Mouse (Mus musculus): ENCODE measurements around the gene Fam178b.

Gene Fam178b

DNA sequence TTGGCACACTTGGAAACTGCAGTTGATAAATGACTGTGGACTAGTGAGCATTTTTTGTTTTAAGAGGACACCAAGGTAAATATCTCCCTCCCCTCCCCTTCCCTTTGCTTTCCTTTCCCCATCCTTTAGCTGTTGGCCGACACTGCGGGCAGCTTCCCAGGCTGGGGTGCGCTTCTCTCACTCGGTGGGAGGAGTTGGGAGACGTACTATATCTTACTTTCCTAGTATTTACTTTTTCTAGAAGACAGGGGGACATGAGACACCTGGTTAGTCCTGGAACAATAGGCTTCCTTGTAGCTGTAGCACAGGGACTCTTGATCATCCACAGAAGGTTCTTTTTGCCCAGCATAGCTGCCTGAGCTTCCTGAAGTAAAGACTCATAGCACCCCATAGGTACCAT lies 158.9 kb downstream of the Fam178b start:
- DNase-seq (ENCODE audit: low spot score in 2 of 2): no peak

DNA sequence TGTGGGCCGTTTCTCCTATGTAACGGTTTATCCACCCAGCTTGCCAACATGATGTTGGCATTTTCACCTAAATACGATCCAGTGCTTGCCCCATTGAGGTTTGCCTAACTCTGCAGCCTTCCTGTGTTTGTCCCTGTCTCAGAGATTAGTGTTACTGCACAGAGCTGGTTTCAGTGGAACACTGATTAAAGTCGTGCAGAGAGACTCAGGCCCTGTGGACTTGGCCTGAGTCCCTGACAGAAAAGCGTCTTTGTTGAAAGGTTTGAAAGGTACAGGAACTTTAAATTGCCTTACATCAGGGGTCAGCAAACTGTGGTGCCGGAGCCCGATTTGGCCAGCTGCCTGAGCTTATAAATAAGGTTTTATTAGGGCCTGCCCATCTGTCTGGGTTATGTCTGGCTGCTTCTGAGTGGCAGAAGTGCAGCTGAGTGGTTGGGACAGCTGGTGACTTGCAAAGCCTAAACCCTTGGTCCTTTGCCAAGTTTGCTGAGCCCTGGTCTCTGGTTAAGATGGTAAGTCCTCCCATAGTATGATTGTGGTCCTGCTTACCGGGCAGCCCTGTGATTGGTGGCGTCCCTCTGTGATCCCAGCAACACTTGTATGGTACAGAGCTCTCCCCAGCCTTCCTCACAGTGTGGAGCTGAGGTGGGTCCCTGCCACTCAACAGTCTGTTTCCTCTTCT lies 159.5 kb downstream of the Fam178b start:
- no peak for DNase-seq (ENCODE audit: low spot score in 2 of 2)

DNA sequence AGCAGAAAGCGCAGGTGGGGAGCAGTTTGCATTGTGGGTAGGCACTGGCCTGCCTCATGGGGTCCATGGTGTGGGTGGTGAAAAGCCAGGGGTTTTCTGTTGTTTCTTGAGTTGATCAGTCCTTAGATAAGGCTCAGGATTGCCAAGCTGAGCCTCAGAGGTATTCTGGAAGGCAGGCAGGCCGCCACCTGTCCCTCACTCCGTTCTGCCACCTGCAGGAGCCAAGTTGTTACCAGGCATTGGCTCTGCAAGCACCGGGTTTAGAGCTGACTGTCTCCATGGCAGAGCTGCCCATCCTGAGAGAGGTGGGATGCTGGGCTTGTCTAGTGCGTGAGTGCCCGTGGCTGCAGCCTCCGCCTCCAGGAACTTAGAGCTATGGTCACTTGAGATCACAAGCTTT lies 160.8 kb downstream of the Fam178b start:
- no peak for DNase-seq (ENCODE audit: low spot score in 2 of 2)

DNA sequence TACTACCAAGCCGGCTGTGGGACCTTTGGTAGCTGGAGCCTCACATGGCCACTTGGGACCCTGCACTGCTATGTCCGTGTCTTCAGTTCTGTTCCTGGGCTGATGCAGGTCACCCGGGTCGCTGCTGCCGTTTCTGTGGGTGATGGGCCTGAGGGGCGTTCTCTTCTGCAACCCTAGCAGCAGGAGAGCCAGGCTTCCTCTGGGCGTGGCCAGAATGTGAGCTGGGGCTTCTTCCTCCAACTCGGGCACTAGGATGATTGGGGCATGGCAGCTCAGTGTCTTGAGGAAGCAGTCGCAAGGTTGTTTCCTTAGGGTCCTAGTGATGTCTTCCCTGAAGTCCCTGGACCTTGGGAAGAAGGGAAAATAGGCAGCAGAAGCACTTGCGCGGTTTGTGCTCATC lies 163.4 kb downstream of the Fam178b start:
- DNase-seq (ENCODE audit: low spot score in 2 of 2): no peak

DNA sequence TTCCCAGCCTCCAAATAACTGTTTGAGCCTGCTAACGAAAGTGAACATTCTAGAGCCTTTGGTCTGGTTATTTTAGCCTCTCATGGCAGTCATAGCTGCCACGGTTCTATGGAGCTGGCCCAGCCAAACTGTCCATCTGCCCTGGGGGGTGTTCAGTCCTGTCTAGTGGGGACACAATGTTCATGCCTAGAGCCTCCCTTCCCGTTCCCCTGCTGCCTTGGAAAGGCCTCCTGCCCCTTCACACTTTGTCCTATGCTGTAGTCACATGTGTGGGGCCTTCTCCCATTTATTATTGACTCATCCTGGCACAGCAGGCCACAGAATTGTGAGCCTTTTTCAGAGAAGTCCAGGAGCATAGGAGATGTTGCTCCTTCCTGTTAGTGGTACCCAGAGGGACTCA lies 164.7 kb downstream of the Fam178b start:
- no peak for DNase-seq (ENCODE audit: low spot score in 2 of 2)

DNA sequence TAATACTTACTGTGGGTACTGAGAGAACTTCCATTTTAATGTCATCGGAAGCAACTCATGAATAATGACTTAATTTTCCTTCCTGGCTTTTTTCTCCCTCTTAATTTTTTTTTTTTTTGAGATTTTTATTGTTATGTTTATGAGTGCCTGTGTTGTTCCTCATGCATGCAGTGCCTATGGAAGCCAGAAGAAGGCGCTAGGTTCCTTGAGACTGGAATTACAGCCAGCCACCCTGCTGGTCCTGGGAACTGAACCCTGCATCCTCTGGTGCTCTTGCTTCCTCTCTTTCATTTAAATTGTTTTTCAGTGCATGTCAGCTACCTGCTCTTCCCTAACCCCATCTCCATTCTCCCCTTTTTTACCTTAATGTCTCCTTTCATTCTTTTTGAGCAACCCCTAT lies 169.3 kb downstream of the Fam178b start:
- no peak for DNase-seq (ENCODE audit: low spot score in 2 of 2)

DNA sequence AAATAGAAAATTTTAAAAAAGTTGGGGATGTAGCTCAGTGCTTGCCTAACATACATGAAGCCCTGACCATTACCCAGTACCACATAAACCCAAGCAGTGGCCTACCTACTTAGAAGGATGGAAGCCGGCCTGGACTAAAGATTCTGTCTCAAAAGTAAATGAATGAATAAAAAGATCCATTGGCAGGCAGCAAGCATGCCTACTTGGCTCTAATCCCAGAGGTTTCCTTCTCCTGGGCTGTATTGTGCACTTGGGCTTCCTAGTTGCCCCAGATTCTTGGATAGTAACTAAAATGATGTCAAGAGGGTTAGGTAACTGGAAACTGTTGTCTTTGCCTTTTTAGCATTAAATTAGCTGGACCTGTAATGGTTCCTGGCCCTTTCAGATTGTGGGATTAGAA lies 169.7 kb downstream of the Fam178b start:
- no peak for DNase-seq (ENCODE audit: low spot score in 2 of 2)

DNA sequence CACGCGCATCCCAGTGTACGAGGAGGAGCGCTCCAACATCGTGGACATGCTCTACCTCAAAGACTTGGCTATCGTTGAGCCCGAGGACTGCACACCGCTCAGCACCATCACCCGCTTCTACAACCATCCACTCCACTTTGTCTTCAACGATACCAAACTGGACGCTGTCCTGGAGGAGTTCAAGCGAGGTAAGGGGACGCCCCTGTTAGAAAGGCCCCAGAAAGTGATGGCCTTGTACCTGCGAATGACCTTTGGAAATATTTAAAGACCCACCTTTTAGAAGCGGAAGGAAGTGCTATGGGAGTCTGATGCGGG lies 170.1 kb downstream of the Fam178b start:
- DNase-seq (ENCODE audit: low spot score in 2 of 2): no peak
